Mouse (Mus musculus) myocyte (in vitro differentiated cells): ENCODE measurements around the gene Abhd12b.

Experiments used
- E2F4 ChIP-seq: IDR thresholded peaks from one replicate; pipeline ENCODE4 v1.6.1; 2011; ENCODE audit warnings: mild to moderate bottlenecking, control low read depth, moderate library complexity; ENCODE audit not compliant: insufficient read depth
- MAX ChIP-seq: IDR thresholded peaks from one replicate; pipeline ENCODE4 v1.6.1; 2011; ENCODE audit warnings: low read depth, mild to moderate bottlenecking, control low read depth
- MYOG ChIP-seq, 3 experiments: IDR thresholded peaks; one replicate each; pipeline ENCODE4 v1.6.1; 2011; ENCODE audit warnings: control low read depth in 2 of 3, low read depth in 2 of 3, mild to moderate bottlenecking in 2 of 3; ENCODE audit not compliant: insufficient read length in 2 of 3, control insufficient read depth in 1 of 3, insufficient read depth in 1 of 3
- POLR2A ChIP-seq: IDR thresholded peaks from one replicate; pipeline ENCODE4 v1.6.1; 2011; ENCODE audit warnings: low read depth, mild to moderate bottlenecking, control low read depth, moderate library complexity; ENCODE audit not compliant: insufficient read length
- USF1 ChIP-seq: IDR thresholded peaks from one replicate; pipeline ENCODE4 v1.6.1; 2011; ENCODE audit warnings: low read depth, mild to moderate bottlenecking, control low read depth, moderate library complexity

- no peak for TF ChIP-seq POLR2A
- TF ChIP-seq MAX: no peak
- no peak for TF ChIP-seq E2F4
- TF ChIP-seq MYOG (IDR thresholded peaks at IDR 0.05; ENCODE audit: control insufficient read depth in 1 of 3, insufficient read depth in 1 of 3, insufficient read length in 2 of 3, low read depth in 2 of 3): no peak
- TF ChIP-seq USF1: no peak
Measured at GRCm38 (mm10) chr12:70227121-70227932, 73.4 kb downstream of the Abhd12b start.
